Mouse (Mus musculus): ENCODE data around the gene Kif17.

The Kif17 gene

GRCm38 (mm10) chr4:138337341-138337740 is 87.1 kb downstream of the Kif17 start:
- no peak for DNase-seq (ENCODE audit: extremely low spot score, low read depth, low spot score)

GRCm38 (mm10) chr4:138339963-138340362 is 89.7 kb downstream of the Kif17 start:
- DNase-seq (ENCODE audit: extremely low spot score, low read depth, low spot score) = no peak

GRCm38 (mm10) chr4:138341393-138341792 is 91.2 kb downstream of the Kif17 start:
- DNase-seq (ENCODE audit: extremely low spot score, low read depth, low spot score) = no peak

- DNase-seq (ENCODE audit: extremely low spot score, low read depth, low spot score) = no peak
Observed at GRCm38 (mm10) chr4:138342048-138342447, 91.8 kb downstream of the Kif17 start.

- no peak for DNase-seq (ENCODE audit: extremely low spot score, low read depth, low spot score)
Observed at GRCm38 (mm10) chr4:138342778-138343177, 92.5 kb downstream of the Kif17 start.

- no peak for DNase-seq (ENCODE audit: extremely low spot score, low read depth, low spot score)
Observed at GRCm38 (mm10) chr4:138343341-138343837, 93.2 kb downstream of the Kif17 start.

GRCm38 (mm10) chr4:138344891-138345545 is 94.8 kb downstream of the Kif17 start:
- DNase-seq (ENCODE audit: extremely low spot score, low read depth, low spot score) = no peak

GRCm38 (mm10) chr4:138347280-138347679 is 97.0 kb downstream of the Kif17 start:
- DNase-seq (ENCODE audit: extremely low spot score, low read depth, low spot score) = no peak

GRCm38 (mm10) chr4:138348716-138349115 is 98.5 kb downstream of the Kif17 start:
- DNase-seq (ENCODE audit: extremely low spot score, low read depth, low spot score) = no peak
